Mouse (Mus musculus) bone marrow, adult 2 months (tissue): ENCODE results near the gene Tmcc3.

Experiments
- CTCF ChIP-seq: fragments of 200-500 bp; IDR thresholded peaks from 2 replicates; pipeline ENCODE4 v1.5.1; 2011; ENCODE audit warnings: low read length, control low read depth; ENCODE audit not compliant: control insufficient read depth, insufficient read depth
- POLR2A ChIP-seq: fragments of 200-500 bp; IDR thresholded peaks from 2 replicates; pipeline ENCODE4 v1.6.1; 2011; ENCODE audit warnings: low read depth, mild to moderate bottlenecking, control low read depth, low read length, borderline replicate concordance; ENCODE audit not compliant: control insufficient read depth

DNA sequence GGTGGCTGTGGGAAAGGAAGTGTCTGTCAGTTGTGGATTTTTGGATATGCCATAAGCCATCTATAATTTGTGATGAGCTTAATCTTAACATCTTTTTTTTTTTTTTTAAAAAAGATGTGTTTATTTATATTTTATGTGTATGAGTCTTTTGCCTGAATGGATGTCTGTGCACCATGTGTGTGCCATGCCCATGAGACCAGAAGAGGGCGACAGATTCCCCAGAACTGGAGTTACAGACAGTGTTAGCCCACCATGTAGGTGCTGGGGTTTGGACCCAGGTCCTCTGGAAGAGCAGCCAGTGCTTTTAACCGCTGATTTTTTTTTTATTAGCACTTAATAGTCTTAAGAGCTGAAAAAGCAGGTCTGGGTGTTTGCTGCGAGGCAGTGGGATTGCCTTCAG is 269.6 kb downstream of the Tmcc3 start:
- TF ChIP-seq CTCF (no peak), POLR2A (no peak)
